Mouse (Mus musculus) limb, embryonic 10.5 days (tissue): ENCODE data around the gene Sgcg. TPM values are rescaled to one million over a fixed set of nuclear protein-coding genes. Genes with fewer than 3 reads are reported as not detected.

ENCODE experiments used
- polyA plus RNA-seq: library from polyadenylated mRNA; unstranded; fragments of >200 nt; fragmentation: Nextera tagmentation; extraction: Ambion mirVana; gene quantifications from 2 replicates; pipeline ENCODE4 v1.2.1, GENCODE M21; 2016

The Sgcg gene
- polyA plus RNA-seq, 1 experiment from 2014 or later: 0.43 TPM

Other genes starting within 250 kb of the Sgcg start
- gene Tnfrsf19, start 212.0 kb downstream of the Sgcg start, polyA plus RNA-seq: 26.7 and 30.9 TPM in 2 replicates
- 2.1 TPM in 2 replicates for gene Sacs, start 120.0 kb downstream of the Sgcg start, polyA plus RNA-seq
- 0.19 and 0.26 TPM in 2 replicates for gene Arl11, start 51.3 kb upstream of the Sgcg start, polyA plus RNA-seq
- 9.4 and 10.5 TPM in 2 replicates for gene Ebpl, start 101.9 kb upstream of the Sgcg start, polyA plus RNA-seq
- gene Kpna3, start 181.4 kb upstream of the Sgcg start, polyA plus RNA-seq: 71.6 and 76.6 TPM in 2 replicates